Mouse (Mus musculus) fibroblast of lung, adult 2 months (primary cell): ENCODE results near the gene Slain1.
A peak's percentile ranks its signal among the peaks of the same experiment; 100 is the strongest.
"Not testable (repeated sequence)": the region's sequence is repeated elsewhere in the genome, so short reads cannot be mapped to it uniquely, and the experiment has no call there.

Experiments
- DNase-seq: peaks from one replicate; pipeline ENCODE4 v3.0.0-alpha.2; 2011; ENCODE audit warnings: low read depth

The Slain1 gene

GRCm38 (mm10) chr14:103720637-103721355 lies 70.8 kb downstream of the Slain1 start:
- peak; percentile 7 for DNase-seq

GRCm38 (mm10) chr14:103723314-103723713 lies 73.3 kb downstream of the Slain1 start:
- no peak for DNase-seq

GRCm38 (mm10) chr14:103723841-103724240 lies 73.8 kb downstream of the Slain1 start:
- no peak for DNase-seq

GRCm38 (mm10) chr14:103728506-103728905 lies 78.5 kb downstream of the Slain1 start:
- no peak for DNase-seq

GRCm38 (mm10) chr14:103728951-103729725 lies 79.1 kb downstream of the Slain1 start:
- no peak for DNase-seq

GRCm38 (mm10) chr14:103729760-103730367 lies 79.8 kb downstream of the Slain1 start:
- no peak for DNase-seq

GRCm38 (mm10) chr14:103732626-103733025 lies 82.6 kb downstream of the Slain1 start:
- no peak for DNase-seq

- no peak for DNase-seq
Observed at GRCm38 (mm10) chr14:103741216-103741615, 91.2 kb downstream of the Slain1 start.

GRCm38 (mm10) chr14:103742150-103742549 lies 92.1 kb downstream of the Slain1 start:
- no peak for DNase-seq

GRCm38 (mm10) chr14:103747345-103747744 lies 97.3 kb downstream of the Slain1 start:
- DNase-seq, result no peak

GRCm38 (mm10) chr14:103750638-103751037 lies 100.6 kb downstream of the Slain1 start:
- DNase-seq, result not testable (repeated sequence)

- no peak for DNase-seq
Observed at GRCm38 (mm10) chr14:103751384-103751783, 101.4 kb downstream of the Slain1 start.

GRCm38 (mm10) chr14:103752773-103753172 lies 102.7 kb downstream of the Slain1 start:
- no peak for DNase-seq

- no peak for DNase-seq
Observed at GRCm38 (mm10) chr14:103754041-103754440, 104.0 kb downstream of the Slain1 start.

- DNase-seq, result no peak
Observed at GRCm38 (mm10) chr14:103754465-103754864, 104.4 kb downstream of the Slain1 start.
